Mouse (Mus musculus) kidney, adult 18-20 months (tissue): ENCODE measurements around the gene Lgals2.

Source experiments
- DNase-seq: peaks from one replicate; pipeline ENCODE4 v3.0.0; 2021

Gene Lgals2

GRCm38 (mm10) chr15:78842371-78843163 is 12.8 kb downstream of the Lgals2 start, which contains the start of gene Cdc42ep1:
Gene Cdc42ep1, plus strand, starts transcription at chr15:78842624.
- DNase-seq = peak; percentile 77

DNA sequence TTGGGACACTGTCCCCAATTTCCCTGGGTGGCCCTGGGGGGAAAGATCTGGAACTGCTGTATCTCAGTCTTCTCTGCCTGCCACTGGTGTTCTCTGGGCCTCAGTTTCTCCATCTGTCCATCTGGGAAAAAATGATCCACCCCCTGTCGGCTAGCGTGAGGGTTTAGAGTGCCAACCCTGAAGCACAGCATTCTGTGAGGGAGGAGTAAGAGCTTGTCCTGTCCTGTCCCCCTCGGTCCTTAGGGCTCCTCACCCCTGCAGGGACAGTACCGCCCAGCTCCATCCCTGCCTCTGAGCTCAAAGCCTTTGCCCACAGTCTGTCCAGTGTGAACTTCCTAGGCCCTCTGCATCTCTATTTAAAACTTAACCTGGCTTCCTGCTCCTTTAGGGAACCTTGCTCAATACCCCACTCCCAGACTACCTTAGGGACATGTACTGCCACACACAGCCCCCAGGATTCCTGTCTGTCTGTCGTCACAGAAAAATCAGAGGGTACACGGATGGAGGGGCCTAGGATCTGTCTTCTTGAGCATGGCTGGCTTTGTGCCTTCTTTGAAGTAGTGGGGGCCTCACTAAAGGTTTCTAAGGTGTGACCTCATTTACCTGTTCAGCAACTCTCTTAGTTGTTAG is 14.1 kb downstream of the Lgals2 start:
- DNase-seq = no peak

GRCm38 (mm10) chr15:78840751-78841150 is 14.6 kb downstream of the Lgals2 start:
- no peak for DNase-seq

- no peak for DNase-seq
Observed at GRCm38 (mm10) chr15:78840241-78840640, 15.1 kb downstream of the Lgals2 start.

- DNase-seq = no peak
Observed at GRCm38 (mm10) chr15:78839744-78840143, 15.6 kb downstream of the Lgals2 start.

DNA sequence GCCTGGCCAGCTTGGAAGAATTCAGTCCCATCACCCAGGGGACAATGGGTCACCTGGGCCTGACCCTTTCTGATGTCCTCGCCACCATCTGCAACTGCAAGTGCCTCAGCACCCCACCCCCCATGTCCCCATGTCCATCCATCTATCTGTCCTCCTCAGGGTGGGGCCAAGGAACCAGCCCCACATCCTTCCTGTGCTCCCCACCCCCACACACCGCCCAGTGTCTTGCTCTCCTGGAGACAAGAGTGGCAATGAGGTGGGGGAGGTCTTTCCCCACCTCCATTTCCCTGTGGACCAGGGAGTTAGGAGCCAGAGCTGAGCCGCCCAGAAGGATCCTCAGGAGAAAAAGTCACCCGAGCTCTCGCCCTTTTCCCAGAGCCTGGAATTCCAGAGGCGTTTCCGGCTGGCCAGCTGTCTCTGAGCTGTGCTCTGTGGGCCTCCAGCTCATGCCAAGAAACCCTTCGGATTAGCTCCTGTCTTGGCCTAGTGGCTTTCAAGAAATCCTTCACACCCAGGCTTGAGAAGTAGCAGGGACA is 19.2 kb downstream of the Lgals2 start:
- DNase-seq = peak; percentile 74

- peak; percentile 51 for DNase-seq
Observed at GRCm38 (mm10) chr15:78835200-78836085, 19.9 kb downstream of the Lgals2 start.

GRCm38 (mm10) chr15:78834233-78835005 is 20.9 kb downstream of the Lgals2 start:
- DNase-seq = peak; percentile 28

DNA sequence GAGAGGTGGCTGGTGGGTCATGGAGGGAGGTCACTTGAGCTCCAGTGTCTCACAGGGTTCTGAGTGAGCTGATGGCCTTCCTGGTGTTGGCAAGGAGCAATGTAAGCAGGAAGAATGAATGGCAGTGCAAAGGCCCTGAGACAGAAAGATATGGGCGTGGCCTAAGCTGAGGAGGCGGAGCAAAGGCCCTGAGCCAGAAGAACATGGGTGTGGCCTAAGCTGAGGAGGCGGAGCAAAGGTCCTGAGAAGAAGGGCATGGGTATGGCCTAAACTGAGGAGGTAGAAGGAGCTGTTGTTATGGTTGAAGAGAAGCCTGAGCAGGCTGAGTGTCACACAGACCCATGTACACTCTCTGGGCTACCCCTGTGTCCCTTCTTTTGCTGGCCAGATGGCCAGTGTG is 21.7 kb downstream of the Lgals2 start:
- DNase-seq = peak; percentile 18

GRCm38 (mm10) chr15:78832701-78833123 is 22.6 kb downstream of the Lgals2 start:
- DNase-seq = peak; percentile 78

DNA sequence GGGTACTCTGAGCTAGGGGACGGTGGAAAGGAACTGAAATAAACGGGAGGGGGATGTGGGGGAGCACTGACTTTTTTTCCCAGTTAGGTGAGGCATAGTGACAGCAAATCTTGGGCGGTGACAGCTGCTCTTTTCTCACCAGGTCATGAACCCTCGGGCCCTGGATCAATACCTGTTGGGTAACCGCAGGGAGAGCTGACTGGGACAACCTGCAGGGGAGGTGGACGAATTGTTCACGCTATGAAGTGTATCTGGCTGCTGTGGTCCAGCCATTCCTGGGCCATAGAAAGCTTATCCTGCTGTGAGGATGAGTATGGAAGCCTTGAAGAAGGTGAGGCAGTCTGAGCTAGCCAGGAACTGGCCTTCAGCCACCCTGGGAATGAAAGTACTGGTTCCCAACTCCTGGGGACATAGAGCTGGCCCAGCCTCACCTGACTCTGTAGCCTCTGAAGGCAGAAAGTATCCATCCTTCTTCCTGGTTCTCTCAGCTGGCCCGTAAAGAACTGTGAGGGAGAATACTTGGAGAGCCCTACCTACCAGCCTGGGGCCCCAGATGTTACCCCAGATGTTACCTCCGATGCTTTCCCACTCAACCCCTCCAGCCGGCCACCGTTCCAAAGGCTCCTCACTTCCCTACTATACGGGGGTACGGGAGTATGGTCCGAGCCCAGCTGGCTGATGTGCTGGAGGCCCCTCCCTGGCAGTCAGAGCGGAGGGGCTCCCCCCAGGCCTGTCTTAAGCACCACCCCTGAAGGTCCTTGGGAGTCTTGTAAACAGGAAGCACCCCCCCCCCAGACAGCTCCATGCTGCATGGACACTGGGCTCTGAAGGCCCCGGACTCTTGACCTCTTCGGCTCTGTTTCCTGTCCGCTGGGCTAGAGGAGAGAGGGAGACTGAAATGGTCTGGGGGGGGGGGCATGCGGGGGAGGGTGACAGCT is 23.3 kb downstream of the Lgals2 start:
- DNase-seq = no peak

DNA sequence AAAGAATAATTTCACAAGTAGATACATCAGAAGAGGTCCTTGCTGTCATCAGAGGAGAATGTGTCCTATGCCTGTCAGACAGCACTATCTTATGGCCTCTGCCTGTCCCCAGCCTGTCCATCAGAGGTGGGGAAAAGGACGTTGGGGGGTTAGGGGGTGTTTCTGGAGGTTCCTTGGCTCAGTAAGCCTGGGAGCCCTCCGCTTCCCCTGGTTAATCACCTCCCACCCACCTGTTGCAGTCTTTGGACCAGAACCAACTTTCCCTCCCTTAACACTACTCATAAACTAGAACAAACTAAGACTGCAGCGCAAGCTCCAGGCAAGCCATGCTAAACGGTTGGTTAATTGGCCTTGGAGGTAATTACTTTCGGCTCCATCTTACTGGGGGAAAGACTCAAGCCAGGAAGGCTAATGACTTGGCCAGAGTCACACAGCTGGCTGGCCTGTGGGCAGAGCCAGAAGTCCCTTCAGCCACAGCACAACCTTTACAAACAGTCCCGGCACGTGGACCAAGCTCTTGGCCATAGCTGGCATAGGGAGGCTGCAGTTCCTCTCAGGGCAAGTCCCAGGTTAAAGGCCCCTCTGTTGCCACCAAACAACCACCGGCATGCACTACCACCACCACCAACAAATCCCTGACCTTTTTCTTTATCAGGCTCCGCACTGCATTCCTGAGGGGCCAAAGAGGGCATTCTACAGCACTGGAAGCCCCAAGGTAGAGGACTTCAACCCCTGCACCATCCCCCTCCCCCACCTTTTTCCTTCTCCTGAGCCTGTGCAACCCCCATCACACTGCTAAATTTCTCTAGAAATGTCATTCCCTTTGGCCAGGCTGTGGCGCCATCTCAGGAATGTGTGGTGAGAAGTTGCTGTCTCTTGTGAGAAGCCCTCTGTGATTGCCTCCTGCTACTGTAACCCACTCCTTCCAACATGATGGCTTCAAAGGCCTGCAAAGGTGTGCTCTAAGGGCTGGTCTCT is 24.3 kb downstream of the Lgals2 start:
- peak; percentile 42 for DNase-seq

DNA sequence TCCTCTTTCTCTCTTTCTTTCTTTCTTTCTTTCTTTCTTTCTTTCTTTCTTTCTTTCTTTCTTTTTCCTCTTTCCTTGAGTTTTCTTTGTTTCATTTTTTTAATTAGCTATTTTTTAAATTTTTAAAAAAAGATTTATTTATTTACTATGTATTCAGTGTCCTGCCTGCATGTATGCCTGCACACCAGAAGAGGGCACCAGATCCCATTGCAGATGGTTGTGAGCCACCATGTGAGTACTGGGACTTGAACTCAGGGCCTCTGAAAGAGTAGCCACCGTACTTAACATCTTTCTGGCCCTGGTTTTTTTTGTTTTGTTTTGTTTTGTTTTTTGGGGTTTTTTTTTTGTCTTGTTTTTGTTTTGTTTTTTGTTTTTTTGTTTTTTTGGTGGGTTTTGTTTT is 25.7 kb downstream of the Lgals2 start:
- no peak for DNase-seq

DNA sequence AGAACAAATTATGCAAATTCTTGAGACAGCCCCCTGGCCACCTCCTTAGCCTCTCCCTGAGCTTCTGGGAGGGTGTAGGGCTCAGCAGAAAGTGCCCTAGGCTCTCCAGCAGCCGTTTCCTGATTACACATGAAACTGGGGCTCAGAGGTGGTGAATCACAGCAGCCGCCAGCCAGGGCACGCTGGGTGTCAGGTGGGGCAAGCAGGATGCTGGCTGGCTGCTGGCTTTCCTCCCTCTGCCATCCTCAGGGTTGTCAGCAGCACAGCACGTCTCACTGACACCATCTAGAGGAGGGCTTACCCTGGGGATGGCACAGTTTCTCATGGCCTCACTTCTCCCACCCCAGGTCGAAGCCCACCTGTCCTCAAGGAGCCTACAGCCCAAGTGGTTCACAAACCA is 27.0 kb downstream of the Lgals2 start:
- no peak for DNase-seq

GRCm38 (mm10) chr15:78826213-78827204 is 28.8 kb downstream of the Lgals2 start:
- DNase-seq = peak; percentile 82

- no peak for DNase-seq
Observed at GRCm38 (mm10) chr15:78816074-78816391, 39.3 kb downstream of the Lgals2 start.

GRCm38 (mm10) chr15:78815314-78816073 is 39.8 kb downstream of the Lgals2 start:
- no peak for DNase-seq

GRCm38 (mm10) chr15:78813603-78814002 is 41.7 kb downstream of the Lgals2 start:
- DNase-seq = no peak
